Mouse (Mus musculus): ENCODE data around the gene Apob.
A peak's percentile ranks its signal among the peaks of the same experiment; 100 is the strongest.

The Apob gene

GRCm38 (mm10) chr12:8032359-8032755, 54.9 kb downstream of the Apob start:
- DNase-seq (ENCODE audit: low read depth, low spot score), result no peak

GRCm38 (mm10) chr12:8038081-8038730, 60.8 kb downstream of the Apob start:
- no peak for DNase-seq (ENCODE audit: low read depth, low spot score)

GRCm38 (mm10) chr12:8042626-8043394, 65.4 kb downstream of the Apob start:
- DNase-seq (ENCODE audit: low read depth, low spot score), result no peak

- no peak for DNase-seq (ENCODE audit: low read depth, low spot score)
Measured at GRCm38 (mm10) chr12:8047046-8047445, 69.6 kb downstream of the Apob start.

- no peak for DNase-seq (ENCODE audit: low read depth, low spot score)
Measured at GRCm38 (mm10) chr12:8047789-8048309, 70.4 kb downstream of the Apob start.

GRCm38 (mm10) chr12:8056001-8056640, 78.7 kb downstream of the Apob start:
- no peak for DNase-seq (ENCODE audit: low read depth, low spot score)

- DNase-seq (ENCODE audit: low read depth, low spot score), result peak; percentile 29
Measured at GRCm38 (mm10) chr12:8059576-8059975, 82.1 kb downstream of the Apob start.

- no peak for DNase-seq (ENCODE audit: low read depth, low spot score)
Measured at GRCm38 (mm10) chr12:8063363-8064065, 86.1 kb downstream of the Apob start.
